Mouse (Mus musculus) midbrain, postnatal 0 days (tissue): Measurements from ENCODE around the gene Col9a1. TPM values are rescaled to one million over a fixed set of nuclear protein-coding genes. Genes with fewer than 3 reads are reported as not detected.

Source experiments
- ATAC-seq: fragments of 200-750 bp; cut with Nextera tagmentation; 2 replicates; pipeline ENCODE4 v1.8.0; 2017; ENCODE audit warnings: moderate number of reproducible peaks, mild to moderate bottlenecking, moderate TSS enrichment, moderate library complexity; ENCODE audit not compliant: low FRiP score
- DNase-seq: peaks from one replicate; pipeline ENCODE4 v3.0.0-alpha.2; 2015; ENCODE audit warnings: low spot score
- H3K27ac ChIP-seq: fragments of 300-500 bp; sonication (generic); 2 replicates; pipeline ENCODE4 v1.5.1; 2014; ENCODE audit warnings: low read depth, mild to moderate bottlenecking, low read length, mixed read lengths
- H3K27me3 ChIP-seq: fragments of 300-500 bp; sonication (generic); 2 replicates; pipeline ENCODE4 v1.6.1; 2014; ENCODE audit warnings: low read length, control low read depth, mixed read lengths; ENCODE audit not compliant: insufficient read depth
- H3K36me3 ChIP-seq: fragments of 300-500 bp; sonication (generic); 2 replicates; pipeline ENCODE4 v1.6.1; 2014; ENCODE audit warnings: low read length, control low read depth, mixed read lengths; ENCODE audit not compliant: insufficient read depth
- H3K4me1 ChIP-seq: fragments of 300-500 bp; sonication (generic); 2 replicates; pipeline ENCODE4 v1.6.1; 2014; ENCODE audit warnings: mild to moderate bottlenecking, control low read depth, antibody characterized with exemption, low read length, mixed read lengths; ENCODE audit not compliant: insufficient read depth
- H3K4me2 ChIP-seq: fragments of 300-500 bp; sonication (generic); 2 replicates; pipeline ENCODE4 v1.6.1; 2014; ENCODE audit warnings: low read depth, mild to moderate bottlenecking, low read length, mixed read lengths; ENCODE audit not compliant: poor library complexity, severe bottlenecking
- H3K4me3 ChIP-seq: fragments of 300-500 bp; sonication (generic); 2 replicates; pipeline ENCODE4 v1.5.1; 2014; ENCODE audit warnings: low read depth, mild to moderate bottlenecking, low read length, moderate library complexity
- H3K9ac ChIP-seq: fragments of 300-500 bp; sonication (generic); replicated peaks from 2 replicates; pipeline ENCODE4 v1.6.1; 2014; ENCODE audit warnings: mild to moderate bottlenecking, low read length, moderate library complexity, mixed read lengths; ENCODE audit not compliant: poor library complexity, severe bottlenecking
- H3K9me3 ChIP-seq: fragments of 300-500 bp; sonication (generic); 2 replicates; pipeline ENCODE4 v1.6.1; 2016; ENCODE audit warnings: low read length, control low read depth
- CTCF ChIP-seq: IDR thresholded peaks from 2 replicates; pipeline ENCODE4 v1.5.1; 2016; ENCODE audit warnings: antibody characterized with exemption, mild to moderate bottlenecking
- WGBS: fragments of 180-500 bp; shearing (Covaris S2); extraction: QIAGEN DNeasy Blood & Tissue Kit; methylation state at CpG from one replicate; pipeline ENCODE4 v1.1.7; 2014; 5-methylcytosine and 5-hydroxymethylcytosine counted together
- polyA plus RNA-seq: library from polyadenylated mRNA; unstranded; fragments of >200 nt; fragmentation: Nextera tagmentation; extraction: Ambion mirVana; gene quantifications from 2 replicates; pipeline ENCODE4 v1.2.1, GENCODE M21; 2015
- total RNA-seq: library from RNA; depleted of rRNA; stranded (reverse); fragments of >200 nt; gene quantifications from 2 replicates; pipeline ENCODE4 v1.2.3, GENCODE M21; 2014

Col9a1 gene
- total and polyA plus RNA-seq, 2 experiments from 2014 or later = 1.6 to 1.7 TPM

DNA sequence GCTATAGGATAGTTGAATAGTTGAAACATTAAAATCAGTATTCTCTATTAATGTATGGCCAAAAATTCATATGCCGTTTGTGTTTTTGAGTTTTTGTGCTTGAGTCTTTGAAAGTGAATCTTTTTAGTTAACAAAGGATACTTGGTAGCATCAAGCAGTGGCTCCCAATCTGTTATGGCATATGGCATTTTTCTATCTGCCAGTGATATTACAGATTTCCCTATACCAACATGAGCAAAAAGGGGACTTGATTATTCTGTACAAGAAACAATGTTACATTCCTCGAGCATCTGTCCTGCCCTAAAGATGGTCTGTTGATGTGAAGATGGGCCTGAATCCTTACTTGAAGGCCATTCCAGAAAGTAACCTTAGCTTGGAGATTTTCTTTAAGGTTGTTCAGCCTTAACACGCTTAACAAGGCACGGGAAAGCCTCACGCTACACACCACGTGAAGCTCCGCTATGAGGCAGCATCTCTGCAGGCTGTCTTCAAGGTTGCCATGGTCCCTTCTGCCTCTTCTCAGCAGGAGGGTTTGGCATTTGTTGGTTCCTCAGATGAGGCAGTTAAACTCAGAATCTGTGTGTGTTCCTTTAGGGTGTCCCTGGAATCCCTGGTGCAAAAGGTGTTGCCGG lies 45.7 kb downstream of the Col9a1 start:
- Histone ChIP-seq H3K27ac (no peak overlapping the region), H3K9ac (no peak overlapping the region), H3K4me1 (no peaks in the 10 kb centered on the region; the same call in 1 of the 2 replicates), H3K9me3 (no peaks in the 10 kb centered on the region), H3K4me3 (no peak overlapping the region), H3K36me3 (no peaks in the 10 kb centered on the region), H3K4me2 (no peak overlapping the region), H3K27me3 (no peaks in the 10 kb centered on the region)
- ATAC-seq (no peak), DNase-seq (peak; percentile 67)
- WGBS = 74% methylated on average over 8 of the region's 8 CpGs
- no peak for TF ChIP-seq CTCF

DNA sequence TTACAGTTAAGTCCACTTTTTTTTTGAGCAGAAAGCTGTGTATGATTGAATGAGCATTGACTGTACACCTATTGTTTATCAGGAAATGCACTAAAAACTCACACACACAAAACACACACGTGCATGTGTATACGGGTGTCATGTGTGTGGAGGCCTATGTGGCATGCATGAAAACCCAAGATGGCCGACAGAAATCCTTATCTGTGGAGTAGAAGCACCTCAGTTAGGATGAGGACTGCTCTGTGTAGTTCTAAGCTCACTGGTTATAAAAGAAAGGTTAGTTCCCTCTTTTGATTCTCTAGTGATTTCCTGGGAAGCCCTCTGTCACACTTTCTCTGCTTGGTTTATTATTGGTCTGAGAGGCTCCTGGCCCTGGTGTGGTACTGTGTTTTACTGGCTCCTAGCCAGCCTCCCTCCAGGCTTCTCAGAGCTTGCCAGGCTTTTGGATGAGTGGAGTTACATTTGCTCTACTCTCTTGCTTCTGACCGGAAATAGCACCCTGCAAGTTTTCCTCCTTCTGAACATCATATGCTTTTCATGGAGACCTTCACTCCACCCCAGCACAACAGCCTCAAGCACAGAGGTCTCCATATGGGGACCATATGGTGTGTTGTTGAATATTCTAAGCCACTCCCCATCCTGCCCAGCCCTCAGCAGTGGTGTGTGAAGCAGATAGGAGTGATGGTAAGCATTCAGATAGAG lies 48.6 kb downstream of the Col9a1 start:
- Histone ChIP-seq H3K36me3 (no peaks in the 10 kb centered on the region), H3K9ac (no peak overlapping the region), H3K27me3 (no peaks in the 10 kb centered on the region), H3K4me3 (no peak overlapping the region), H3K27ac (no peak overlapping the region; the same call in 1 of the 2 replicates), H3K4me1 (no peaks in the 10 kb centered on the region), H3K4me2 (no peak overlapping the region), H3K9me3 (no peaks in the 10 kb centered on the region)
- ATAC-seq (peak; percentile 59; the same call in 1 of the 2 replicates), DNase-seq (peak; percentile 85)
- TF ChIP-seq CTCF = no peak
- 81% methylated on average over 4 of the region's 4 CpGs for WGBS

DNA sequence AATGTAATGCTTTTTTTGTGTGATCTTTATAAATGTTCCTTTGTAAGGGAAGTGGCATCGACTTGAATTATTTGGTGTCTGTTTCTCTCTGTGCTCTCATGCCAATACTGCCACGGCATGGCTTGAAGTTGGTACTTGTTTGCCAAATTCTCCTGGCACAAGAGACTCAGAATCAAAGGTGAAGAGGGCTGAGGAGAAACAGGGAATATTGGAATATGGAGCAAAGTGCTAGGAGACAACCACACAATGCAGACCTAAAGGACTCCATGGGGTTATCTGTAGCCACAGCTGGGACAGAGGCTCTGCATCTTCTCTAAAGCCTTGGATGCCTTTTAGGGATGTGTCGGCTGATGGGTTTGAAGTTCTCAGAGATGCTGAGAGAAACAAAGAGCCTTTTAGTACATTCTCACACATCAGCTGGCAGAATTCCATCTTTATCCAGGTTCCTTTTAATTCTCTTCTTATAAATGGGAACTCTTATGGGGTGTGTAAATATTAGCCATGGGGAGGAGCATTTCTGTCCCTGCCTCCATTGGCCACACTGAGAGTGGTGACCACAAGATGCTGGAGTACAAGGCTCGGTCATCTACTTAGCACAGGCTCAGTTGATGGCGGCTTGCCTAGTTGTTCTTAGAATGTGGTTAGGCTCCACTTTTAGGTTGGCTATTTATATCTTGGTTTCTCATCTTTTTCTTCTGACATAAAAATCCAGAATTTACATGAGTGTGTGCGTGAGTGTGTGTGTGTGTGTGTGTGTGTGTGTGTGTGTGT lies 49.7 kb downstream of the Col9a1 start:
- Histone ChIP-seq H3K4me1 (no peaks in the 10 kb centered on the region), H3K27ac (no peak overlapping the region), H3K36me3 (no peaks in the 10 kb centered on the region), H3K27me3 (no peaks in the 10 kb centered on the region), H3K9ac (no peak overlapping the region), H3K9me3 (no peaks in the 10 kb centered on the region), H3K4me3 (no peak overlapping the region), H3K4me2 (no peak overlapping the region)
- DNase-seq (no peak), ATAC-seq (no peak)
- 80% methylated on average over 6 of the region's 6 CpGs for WGBS
- TF ChIP-seq CTCF = no peak

DNA sequence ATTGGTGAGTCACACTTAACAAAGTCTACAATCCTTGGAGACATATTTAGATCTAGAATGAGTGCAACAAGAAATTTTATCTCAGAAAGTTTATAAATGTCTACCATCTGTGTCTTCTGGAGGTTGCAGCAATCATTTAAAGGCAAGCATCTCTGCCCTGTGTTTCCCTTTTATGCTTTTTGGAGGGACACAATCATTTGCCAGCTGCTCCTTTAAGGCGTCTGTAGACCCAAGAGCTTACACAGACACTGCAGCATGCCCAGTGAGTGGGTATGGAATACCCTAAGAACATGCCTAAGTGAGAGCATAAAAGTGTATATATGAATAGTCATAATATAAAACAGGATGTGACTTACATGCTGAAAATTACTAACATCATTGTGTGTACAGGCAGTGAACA lies 52.1 kb downstream of the Col9a1 start:
- 76% methylated on average over 1 of the region's 1 CpGs for WGBS
- no peaks in the 10 kb centered on the region for H3K4me1 ChIP-seq
- no peak overlapping the region for H3K4me3 ChIP-seq
- TF ChIP-seq CTCF = no peak
- no peak for ATAC-seq
- H3K4me2 ChIP-seq = no peak overlapping the region
- no peaks in the 10 kb centered on the region for H3K36me3 ChIP-seq
- no peak overlapping the region for H3K27ac ChIP-seq
- no peak for DNase-seq
- no peak overlapping the region for H3K9ac ChIP-seq
- H3K27me3 ChIP-seq = no peaks in the 10 kb centered on the region
- no peaks in the 10 kb centered on the region for H3K9me3 ChIP-seq

DNA sequence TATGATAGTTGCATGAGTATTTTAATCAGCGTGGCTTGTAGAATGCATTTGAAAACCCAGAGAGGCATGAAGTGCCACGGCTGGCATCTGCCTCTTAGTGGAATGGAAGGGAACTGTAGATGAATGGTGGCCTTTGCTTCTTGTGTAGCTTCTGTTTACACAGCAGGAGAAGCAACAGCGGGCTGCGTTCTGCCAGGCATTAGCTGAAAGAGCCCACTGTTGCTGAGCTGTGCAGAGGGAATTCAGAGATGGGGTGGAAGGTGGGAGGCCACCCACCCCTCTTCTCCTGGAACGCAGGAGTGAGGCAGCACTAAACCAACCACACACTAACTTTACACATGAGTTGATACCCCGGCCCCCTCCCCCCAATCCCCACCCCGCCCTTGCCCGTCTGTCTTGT lies 53.0 kb downstream of the Col9a1 start:
- ATAC-seq (peak; percentile 73), DNase-seq (peak; percentile 85)
- H3K4me1 ChIP-seq = no peaks in the 10 kb centered on the region
- no peak overlapping the region for H3K9ac ChIP-seq
- no peak overlapping the region for H3K27ac ChIP-seq
- no peak overlapping the region for H3K4me3 ChIP-seq
- no peaks in the 10 kb centered on the region for H3K27me3 ChIP-seq
- H3K36me3 ChIP-seq = no peaks in the 10 kb centered on the region
- H3K9me3 ChIP-seq = no peaks in the 10 kb centered on the region
- WGBS = 42% methylated on average over 8 of the region's 8 CpGs
- no peak overlapping the region for H3K4me2 ChIP-seq
- peak; percentile 59 for TF ChIP-seq CTCF
